Mouse (Mus musculus): ENCODE measurements around the gene Smarca2. TPM values are rescaled to one million over a fixed set of nuclear protein-coding genes. Genes with fewer than 3 reads are reported as not detected.

The Smarca2 gene
- polyA plus RNA-seq, 1 experiment from 2014 or later, result 57.2 TPM

GRCm38 (mm10) chr19:26641269-26641668, 36.4 kb downstream of the Smarca2 start:
- Histone ChIP-seq H3K9ac (ENCODE audit: low read length) (no peak overlapping the region), H3K9me3 (replicated peaks; ENCODE audit: control insufficient read depth, low read length) (no peaks in the 10 kb centered on the region), H3K4me2 (ENCODE audit: low read length) (no peak overlapping the region), H3K36me3 (ENCODE audit: control insufficient read depth, insufficient read depth, low read length) (peaks cover 3% of the 10 kb centered on the region; the same call in 1 of the 2 replicates), H3K27me3 (replicated peaks; ENCODE audit: control insufficient read depth, insufficient read depth, low read length) (no peaks in the 10 kb centered on the region), H3K4me1 (ENCODE audit: control insufficient read depth, insufficient read depth, low read length) (no peaks in the 10 kb centered on the region), H3K4me3 (ENCODE audit: low read depth, low read length) (no peak overlapping the region), H3K27ac (ENCODE audit: low read depth, low read length) (no peak overlapping the region)
- ATAC-seq (no peak), DNase-seq (ENCODE audit: low spot score) (peak; percentile 8)
- 78% methylated on average over 10 of the region's 10 CpGs for WGBS

DNA sequence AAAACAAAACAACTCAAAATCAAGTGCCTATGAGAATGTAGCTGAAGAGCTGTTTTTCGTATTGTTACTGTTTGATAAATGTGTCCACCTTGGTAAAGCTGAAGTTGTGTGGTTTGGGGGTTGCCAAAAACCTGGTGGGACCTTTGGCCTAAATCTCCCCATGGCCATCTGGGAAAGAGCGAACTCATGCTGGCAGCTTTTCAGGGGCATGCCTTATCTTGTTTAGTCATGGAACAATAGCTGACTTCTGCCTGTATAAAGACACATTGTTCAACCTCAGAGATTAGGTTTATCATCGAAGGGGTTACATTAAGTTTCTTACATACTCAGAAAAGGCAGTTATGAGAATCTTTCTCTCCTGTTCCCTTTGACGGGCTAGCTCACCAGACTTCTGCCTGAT, 38.2 kb downstream of the Smarca2 start:
- no peaks in the 10 kb centered on the region for H3K4me1 ChIP-seq (ENCODE audit: control insufficient read depth, insufficient read depth, low read length)

DNA sequence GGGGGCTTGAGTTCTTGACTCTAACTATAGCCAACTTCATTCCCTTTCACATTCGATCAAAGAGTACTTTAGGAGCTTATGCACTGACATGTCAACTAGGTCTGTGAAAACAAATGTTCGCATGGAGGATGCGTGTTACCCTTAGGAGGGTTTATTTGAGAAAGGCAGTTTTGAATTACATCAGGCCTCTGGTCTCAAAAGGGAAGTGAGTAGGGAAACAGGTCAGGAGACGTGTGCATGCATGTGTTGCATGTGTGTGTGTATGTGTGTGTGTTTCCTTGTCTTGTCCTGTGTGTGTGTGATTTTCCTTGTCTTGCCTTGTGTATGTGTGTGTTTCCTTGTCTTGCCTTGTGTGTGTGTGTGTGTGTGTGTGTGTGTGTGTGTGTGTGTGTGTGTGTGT, 39.1 kb downstream of the Smarca2 start:
- Histone ChIP-seq H3K36me3 (ENCODE audit: control insufficient read depth, insufficient read depth, low read length) (peaks cover 5% of the 10 kb centered on the region; the same call in 1 of the 2 replicates), H3K4me3 (ENCODE audit: low read depth, low read length) (no peak overlapping the region), H3K9ac (ENCODE audit: low read length) (no peak overlapping the region), H3K9me3 (replicated peaks; ENCODE audit: control insufficient read depth, low read length) (no peaks in the 10 kb centered on the region), H3K27me3 (replicated peaks; ENCODE audit: control insufficient read depth, insufficient read depth, low read length) (no peaks in the 10 kb centered on the region), H3K27ac (ENCODE audit: low read depth, low read length) (no peak overlapping the region), H3K4me1 (ENCODE audit: control insufficient read depth, insufficient read depth, low read length) (no peaks in the 10 kb centered on the region), H3K4me2 (ENCODE audit: low read length) (no peak overlapping the region)
- WGBS, result 82% methylated on average over 4 of the region's 4 CpGs
- ATAC-seq, result no peak
- no peak for DNase-seq (ENCODE audit: low spot score)

More for the DNA sequence above, 38.2 kb downstream of the Smarca2 start:
- no peak overlapping the region for H3K9ac ChIP-seq (ENCODE audit: low read length)
- peaks cover 3% of the 10 kb centered on the region; the same call in 1 of the 2 replicates for H3K36me3 ChIP-seq (ENCODE audit: control insufficient read depth, insufficient read depth, low read length)
- no peak overlapping the region for H3K4me3 ChIP-seq (ENCODE audit: low read depth, low read length)
- no peaks in the 10 kb centered on the region for H3K27me3 ChIP-seq (replicated peaks; ENCODE audit: control insufficient read depth, insufficient read depth, low read length)
- ATAC-seq (no peak), DNase-seq (ENCODE audit: low spot score) (no peak)
- no peak overlapping the region for H3K4me2 ChIP-seq (ENCODE audit: low read length)
- WGBS, result 45% methylated on average over 4 of the region's 4 CpGs
- no peak overlapping the region for H3K27ac ChIP-seq (ENCODE audit: low read depth, low read length)
- no peaks in the 10 kb centered on the region for H3K9me3 ChIP-seq (replicated peaks; ENCODE audit: control insufficient read depth, low read length)

GRCm38 (mm10) chr19:26645016-26645415, 40.2 kb downstream of the Smarca2 start:
- H3K4me3 ChIP-seq (ENCODE audit: low read depth, low read length), result no peak overlapping the region
- DNase-seq (ENCODE audit: low spot score) (no peak), ATAC-seq (no peak)
- H3K27ac ChIP-seq (ENCODE audit: low read depth, low read length), result no peak overlapping the region
- H3K27me3 ChIP-seq (replicated peaks; ENCODE audit: control insufficient read depth, insufficient read depth, low read length), result no peaks in the 10 kb centered on the region
- WGBS, result 89% methylated on average over 3 of the region's 3 CpGs
- no peaks in the 10 kb centered on the region for H3K4me1 ChIP-seq (ENCODE audit: control insufficient read depth, insufficient read depth, low read length)
- peaks cover 10% of the 10 kb centered on the region; the same call in 1 of the 2 replicates for H3K36me3 ChIP-seq (ENCODE audit: control insufficient read depth, insufficient read depth, low read length)
- H3K9ac ChIP-seq (ENCODE audit: low read length), result no peak overlapping the region
- no peak overlapping the region for H3K4me2 ChIP-seq (ENCODE audit: low read length)
- no peaks in the 10 kb centered on the region for H3K9me3 ChIP-seq (replicated peaks; ENCODE audit: control insufficient read depth, low read length)

- Histone ChIP-seq H3K9ac (ENCODE audit: low read length) (no peak overlapping the region), H3K4me2 (ENCODE audit: low read length) (no peak overlapping the region), H3K9me3 (replicated peaks; ENCODE audit: control insufficient read depth, low read length) (no peaks in the 10 kb centered on the region), H3K27ac (ENCODE audit: low read depth, low read length) (no peak overlapping the region), H3K36me3 (ENCODE audit: control insufficient read depth, insufficient read depth, low read length) (0 out of 2 replicates have a peak, but pooled peaks cover 6% of the 10 kb centered on the region), H3K4me3 (ENCODE audit: low read depth, low read length) (no peak overlapping the region), H3K27me3 (replicated peaks; ENCODE audit: control insufficient read depth, insufficient read depth, low read length) (no peaks in the 10 kb centered on the region), H3K4me1 (ENCODE audit: control insufficient read depth, insufficient read depth, low read length) (no peaks in the 10 kb centered on the region)
- DNase-seq (ENCODE audit: low spot score) (no peak), ATAC-seq (no peak)
- WGBS, result 49% methylated on average over 2 of the region's 2 CpGs
Measured at GRCm38 (mm10) chr19:26646128-26646527, 41.3 kb downstream of the Smarca2 start.

GRCm38 (mm10) chr19:26650585-26651273, 45.9 kb downstream of the Smarca2 start:
- 90% methylated on average over 7 of the region's 7 CpGs for WGBS
- Histone ChIP-seq H3K4me1 (ENCODE audit: control insufficient read depth, insufficient read depth, low read length) (no peaks in the 10 kb centered on the region), H3K4me3 (ENCODE audit: low read depth, low read length) (no peak overlapping the region), H3K36me3 (ENCODE audit: control insufficient read depth, insufficient read depth, low read length) (peaks cover 13% of the 10 kb centered on the region; the same call in 1 of the 2 replicates), H3K27me3 (replicated peaks; ENCODE audit: control insufficient read depth, insufficient read depth, low read length) (no peaks in the 10 kb centered on the region), H3K9me3 (replicated peaks; ENCODE audit: control insufficient read depth, low read length) (no peaks in the 10 kb centered on the region), H3K9ac (ENCODE audit: low read length) (no peak overlapping the region), H3K27ac (ENCODE audit: low read depth, low read length) (no peak overlapping the region), H3K4me2 (ENCODE audit: low read length) (no peak overlapping the region)
- DNase-seq (ENCODE audit: low spot score), result no peak
- no peak for ATAC-seq

- peaks cover 7% of the 10 kb centered on the region; the same call in 1 of the 2 replicates for H3K36me3 ChIP-seq (ENCODE audit: control insufficient read depth, insufficient read depth, low read length)
- H3K9ac ChIP-seq (ENCODE audit: low read length), result no peak overlapping the region
- H3K27me3 ChIP-seq (replicated peaks; ENCODE audit: control insufficient read depth, insufficient read depth, low read length), result no peaks in the 10 kb centered on the region
- no peaks in the 10 kb centered on the region for H3K9me3 ChIP-seq (replicated peaks; ENCODE audit: control insufficient read depth, low read length)
- 83% methylated on average over 7 of the region's 7 CpGs for WGBS
- no peak for DNase-seq (ENCODE audit: low spot score)
- no peak overlapping the region for H3K27ac ChIP-seq (ENCODE audit: low read depth, low read length)
- no peak for ATAC-seq
- no peak overlapping the region for H3K4me3 ChIP-seq (ENCODE audit: low read depth, low read length)
- H3K4me2 ChIP-seq (ENCODE audit: low read length), result no peak overlapping the region
- no peaks in the 10 kb centered on the region for H3K4me1 ChIP-seq (ENCODE audit: control insufficient read depth, insufficient read depth, low read length)
Measured at GRCm38 (mm10) chr19:26658324-26658723, 53.5 kb downstream of the Smarca2 start.

DNA sequence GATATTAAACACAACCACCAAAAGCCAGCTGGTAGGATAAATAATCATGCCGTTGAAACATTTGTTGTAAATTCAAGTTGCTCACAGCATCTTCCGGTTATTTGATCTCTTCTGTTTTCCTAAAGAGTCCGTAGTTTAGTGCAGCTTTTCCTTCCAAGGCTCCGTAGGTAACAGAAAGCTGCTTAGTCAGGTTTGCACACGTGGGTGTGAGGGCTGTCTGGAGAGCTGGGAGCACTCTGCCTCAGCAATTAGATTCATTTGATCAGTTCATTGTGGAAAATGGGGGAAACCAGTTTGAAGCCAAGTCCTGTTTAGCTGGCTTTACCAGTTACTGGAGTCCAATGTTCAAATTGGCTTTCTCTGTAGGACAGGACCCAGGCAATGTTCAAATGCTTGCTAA, 55.1 kb downstream of the Smarca2 start:
- H3K9me3 ChIP-seq (replicated peaks; ENCODE audit: control insufficient read depth, low read length), result no peaks in the 10 kb centered on the region
- H3K4me3 ChIP-seq (ENCODE audit: low read depth, low read length), result no peak overlapping the region
- DNase-seq (ENCODE audit: low spot score) (no peak), ATAC-seq (no peak)
- no peak overlapping the region for H3K4me2 ChIP-seq (ENCODE audit: low read length)
- H3K36me3 ChIP-seq (ENCODE audit: control insufficient read depth, insufficient read depth, low read length), result peaks cover 1% of the 10 kb centered on the region; the same call in 1 of the 2 replicates
- H3K9ac ChIP-seq (ENCODE audit: low read length), result no peak overlapping the region
- WGBS, result 83% methylated on average over 5 of the region's 5 CpGs
- no peak overlapping the region for H3K27ac ChIP-seq (ENCODE audit: low read depth, low read length)
- no peaks in the 10 kb centered on the region for H3K4me1 ChIP-seq (ENCODE audit: control insufficient read depth, insufficient read depth, low read length)
- no peaks in the 10 kb centered on the region for H3K27me3 ChIP-seq (replicated peaks; ENCODE audit: control insufficient read depth, insufficient read depth, low read length)

DNA sequence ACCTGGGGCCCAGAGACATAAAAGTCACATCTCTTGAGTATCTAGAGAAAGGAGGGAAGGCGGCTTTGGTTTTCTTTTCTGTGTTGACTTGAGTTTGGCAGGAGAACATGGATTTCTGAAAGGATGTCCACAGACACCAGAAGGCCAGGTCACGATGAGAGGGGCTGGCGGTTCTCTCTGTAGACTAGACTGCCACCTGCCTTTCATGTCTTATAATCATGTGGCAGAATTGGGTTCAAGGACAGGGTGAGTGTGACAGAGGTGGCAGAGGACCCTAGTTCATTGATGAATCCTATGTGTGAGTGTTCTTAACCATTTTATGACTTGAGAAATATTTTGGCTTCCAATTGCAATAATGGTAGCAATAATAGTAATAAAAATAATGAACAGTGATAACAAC, 56.3 kb downstream of the Smarca2 start:
- H3K36me3 ChIP-seq (ENCODE audit: control insufficient read depth, insufficient read depth, low read length), result no peaks in the 10 kb centered on the region
- no peak overlapping the region for H3K4me2 ChIP-seq (ENCODE audit: low read length)
- DNase-seq (ENCODE audit: low spot score) (no peak), ATAC-seq (no peak)
- no peak overlapping the region for H3K9ac ChIP-seq (ENCODE audit: low read length)
- H3K9me3 ChIP-seq (replicated peaks; ENCODE audit: control insufficient read depth, low read length), result no peaks in the 10 kb centered on the region
- WGBS, result 90% methylated on average over 3 of the region's 3 CpGs
- H3K27me3 ChIP-seq (replicated peaks; ENCODE audit: control insufficient read depth, insufficient read depth, low read length), result no peaks in the 10 kb centered on the region
- H3K4me3 ChIP-seq (ENCODE audit: low read depth, low read length), result no peak overlapping the region
- H3K4me1 ChIP-seq (ENCODE audit: control insufficient read depth, insufficient read depth, low read length), result no peaks in the 10 kb centered on the region
- no peak overlapping the region for H3K27ac ChIP-seq (ENCODE audit: low read depth, low read length)
